In genomic region chr9:68765595-68765994, GRCm38 (mm10) we compare ENCODE assay signal across 13 mouse cellular contexts.
A peak's percentile ranks its signal among the peaks of the same experiment; 100 is the strongest.
DNase-seq lines count a peak whose midpoint lies in the region; ATAC-seq lines count a peak whose summit lies in the region.
"Had no signal": no experiment of that assay in that cellular context is flagged by ENCODE, and none has a peak within 500 bp of the region (broad histone marks: within the 10 kb centered on the region; RNA-seq: fewer than 3 reads in every experiment).

No protein-coding gene starts in this region.

- H3K4me2 ChIP-seq in limb, embryonic 11.5 days (ENCODE audit: low read depth, severe bottlenecking): no peak overlapping the region
- H3K4me2 ChIP-seq: embryonic facial prominence, embryonic 13.5 days had no signal

- DNase-seq in heart, postnatal 4 days: peak; percentile 16
- no peak for DNase-seq in heart, postnatal 14 days
- DNase-seq in limb, embryonic 11.5 days (ENCODE audit: low spot score): peak; percentile 39
- no peak for DNase-seq in limb, embryonic 10.5 days (ENCODE audit: low spot score)
- DNase-seq in A20 (ENCODE audit: low read depth, low spot score) (peak; percentile 8), ES-CJ7 (ENCODE audit: low read depth, low spot score) (peak; percentile 51)
- DNase-seq in testis, postnatal 14 days (ENCODE audit: low spot score): no peak
- DNase-seq: adrenal gland, adult 2 months; heart, postnatal 10 days had no signal

- 74% methylated on average over 1 of the region's 1 CpGs for WGBS in limb, embryonic 11.5 days
- WGBS in limb, embryonic 10.5 days: 67% methylated on average over 1 of the region's 1 CpGs

- intact Hi-C loops in heart, postnatal 14 days (cut with DNase I): no loop called here

- H3K36me3 ChIP-seq in limb, embryonic 11.5 days (ENCODE audit: control insufficient read depth, insufficient read depth, low read length): no peaks in the 10 kb centered on the region
- no peaks in the 10 kb centered on the region for H3K36me3 ChIP-seq in limb, embryonic 10.5 days
- H3K36me3 ChIP-seq: embryonic facial prominence, embryonic 13.5 days; G1E had no signal

- no peak overlapping the region for H3K27ac ChIP-seq in limb, embryonic 11.5 days (replicated peaks; ENCODE audit: low read depth, low read length)
- no peak overlapping the region for H3K27ac ChIP-seq in limb, embryonic 10.5 days
- H3K27ac ChIP-seq: embryonic facial prominence, embryonic 13.5 days had no signal

- H3K4me3 ChIP-seq in limb, embryonic 11.5 days (ENCODE audit: low read depth, low read length): no peak overlapping the region
- no peak overlapping the region for H3K4me3 ChIP-seq in limb, embryonic 10.5 days
- H3K4me3 ChIP-seq: embryonic facial prominence, embryonic 13.5 days had no signal

- peaks cover 11% of the 10 kb centered on the region for H3K4me1 ChIP-seq in limb, embryonic 11.5 days (ENCODE audit: control insufficient read depth, insufficient read depth, low read length)
- peaks cover 35% of the 10 kb centered on the region for H3K4me1 ChIP-seq in limb, embryonic 10.5 days

- H3K9me3 ChIP-seq in limb, embryonic 11.5 days (ENCODE audit: control insufficient read depth, low read length): no peaks in the 10 kb centered on the region
- no peaks in the 10 kb centered on the region for H3K9me3 ChIP-seq in limb, embryonic 10.5 days (replicated peaks)
- H3K9me3 ChIP-seq: embryonic facial prominence, embryonic 13.5 days had no signal

- no peak overlapping the region for H3K9ac ChIP-seq in limb, embryonic 11.5 days (ENCODE audit: low read length)
- H3K9ac ChIP-seq: embryonic facial prominence, embryonic 13.5 days had no signal

- H3K27me3 ChIP-seq in limb, embryonic 11.5 days (ENCODE audit: control insufficient read depth, insufficient read depth, low read length): no peaks in the 10 kb centered on the region
- no peaks in the 10 kb centered on the region for H3K27me3 ChIP-seq in limb, embryonic 10.5 days (ENCODE audit: low read depth, poor library complexity, severe bottlenecking)
- H3K27me3 ChIP-seq: embryonic facial prominence, embryonic 13.5 days had no signal

- ATAC-seq in limb, embryonic 11.5 days (ENCODE audit: insufficient number of reproducible peaks, low FRiP score, low TSS enrichment, low read depth): no peak
- ATAC-seq in megakaryocyte, adult 5-6 weeks (ENCODE audit: poor library complexity, severe bottlenecking): no peak
- ATAC-seq: forebrain, embryonic 14.5 days had no signal

Comparison
In these comparisons a context has a peak if more than half of its experiments do, and no peak if none do; other contexts are left out.
1. DNase-seq: peak in heart, postnatal 4 days (single experiment), limb, embryonic 11.5 days (single experiment), A20 (single experiment) and ES-CJ7 (single experiment); none in heart, postnatal 14 days (0 of 2), limb, embryonic 10.5 days (single experiment) and testis, postnatal 14 days (single experiment).